Mouse (Mus musculus) gastrocnemius, postnatal 14 days (tissue): ENCODE measurements at regions not wholly inside any gene's neighbourhood (a gene's known extent, or its start where the extent isn't known, plus 50 kb on each side); places are given as distances from the start of the nearest gene placed in this dataset.

Source experiments
- DNase-seq: peaks from one replicate; pipeline ENCODE4 v3.0.0; 2021; ENCODE audit warnings: mixed read lengths
- intact Hi-C: fragments of 180-260 bp; cut with DNase I; formaldehyde crosslinking; loops from one replicate; pipeline ENCODE4 v1.15.1; 2025; ENCODE audit warnings: low total_unique reads

DNA sequence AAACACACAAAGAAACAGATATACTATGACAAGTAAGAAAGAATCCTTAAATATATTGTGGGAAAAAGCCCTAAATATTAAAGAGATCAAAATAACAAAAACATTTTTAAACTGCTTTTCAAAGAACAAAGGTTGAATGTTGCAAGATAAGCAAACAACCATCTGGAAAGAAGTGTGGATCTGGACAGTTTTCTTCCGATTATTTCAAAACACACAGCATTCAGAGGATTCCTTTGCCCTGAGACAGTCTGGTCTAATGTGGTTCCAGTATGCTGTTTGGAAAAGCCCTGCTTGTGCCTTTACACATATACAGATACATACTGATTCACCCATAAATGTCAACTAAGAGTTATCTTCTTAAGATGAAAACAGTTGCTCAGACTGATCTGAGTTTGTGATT is 53.6 kb upstream of the Gbe1 start:
- DNase-seq, result no peak
- intact Hi-C loops, result no loop called here
